Mouse (Mus musculus) hindbrain, embryonic 15.5 days (tissue): ENCODE measurements around the gene Xylt1. TPM values are rescaled to one million over a fixed set of nuclear protein-coding genes. Genes with fewer than 3 reads are reported as not detected.

Source experiments
- ATAC-seq: fragments of 200-750 bp; cut with Nextera tagmentation; 2 replicates; pipeline ENCODE4 v1.8.0; 2017; ENCODE audit warnings: low read depth, moderate number of reproducible peaks, moderate TSS enrichment; ENCODE audit not compliant: low FRiP score
- H3K27ac ChIP-seq: fragments of 300-500 bp; sonication (generic); replicated peaks from 2 replicates; pipeline ENCODE4 v1.5.1; 2015; ENCODE audit warnings: mild to moderate bottlenecking, inconsistent platforms
- H3K27me3 ChIP-seq: fragments of 300-500 bp; sonication (generic); 2 replicates; pipeline ENCODE4 v1.6.1; 2015; ENCODE audit warnings: control low read depth, inconsistent platforms
- H3K36me3 ChIP-seq: fragments of 300-500 bp; sonication (generic); 2 replicates; pipeline ENCODE4 v1.6.1; 2015; ENCODE audit warnings: control low read depth, inconsistent platforms
- H3K4me1 ChIP-seq: fragments of 300-500 bp; sonication (generic); replicated peaks from 2 replicates; pipeline ENCODE4 v1.6.1; 2015; ENCODE audit warnings: control low read depth, inconsistent platforms
- H3K4me2 ChIP-seq: fragments of 300-500 bp; sonication (generic); 2 replicates; pipeline ENCODE4 v1.6.1; 2015; ENCODE audit warnings: moderate library complexity, mild to moderate bottlenecking, inconsistent platforms
- H3K4me3 ChIP-seq: fragments of 300-500 bp; sonication (generic); 2 replicates; pipeline ENCODE4 v1.5.1; 2015; ENCODE audit warnings: mild to moderate bottlenecking, inconsistent platforms
- H3K9ac ChIP-seq: fragments of 300-500 bp; sonication (generic); 2 replicates; pipeline ENCODE4 v1.6.1; 2015; ENCODE audit warnings: inconsistent platforms
- H3K9me3 ChIP-seq: fragments of 300-500 bp; sonication (generic); 2 replicates; pipeline ENCODE4 v1.6.1; 2016; ENCODE audit warnings: control low read depth, inconsistent platforms
- WGBS: fragments of 180-500 bp; shearing (Covaris S2); methylation state at CpG from one replicate; pipeline ENCODE4 v1.1.7; 2015; 5-methylcytosine and 5-hydroxymethylcytosine counted together
- polyA plus RNA-seq: library from polyadenylated mRNA; unstranded; fragments of >200 nt; fragmentation: Nextera tagmentation; extraction: Ambion mirVana; gene quantifications from 2 replicates; pipeline ENCODE4 v1.2.1, GENCODE M21; 2015

Gene Xylt1
- polyA plus RNA-seq, result 3.5 and 4.0 TPM in 2 replicates

- under 1% methylated on average over 57 of the region's 69 CpGs for WGBS
- H3K27ac ChIP-seq, result peak within 1 kb of the TSS; percentile 84
- peak; percentile 88 for ATAC-seq
These were observed at the start of gene Xylt1 for GRCm38 (mm10) chr7:117380418-117381187. Gene Xylt1 (plus strand): TSS chr7:117380979.

GRCm38 (mm10) chr7:117333936-117334335 lies 46.8 kb upstream of the Xylt1 start:
- Histone ChIP-seq H3K4me3 (no peak overlapping the region), H3K27ac (no peak overlapping the region), H3K9me3 (no peaks in the 10 kb centered on the region), H3K4me2 (no peak overlapping the region), H3K36me3 (no peaks in the 10 kb centered on the region), H3K27me3 (no peaks in the 10 kb centered on the region), H3K4me1 (no peaks in the 10 kb centered on the region), H3K9ac (no peak overlapping the region)
- no peak for ATAC-seq
- WGBS, result 79% methylated on average over 5 of the region's 5 CpGs

More at GRCm38 (mm10) chr7:117380418-117381187, at the start of gene Xylt1:
- peaks cover 24% of the 10 kb centered on the region for H3K4me1 ChIP-seq
- peak within 1 kb of the TSS; percentile 86 for H3K4me3 ChIP-seq
- H3K9ac ChIP-seq, result peak within 1 kb of the TSS; percentile 87
- no peaks in the 10 kb centered on the region for H3K27me3 ChIP-seq
- no peaks in the 10 kb centered on the region for H3K36me3 ChIP-seq
- H3K9me3 ChIP-seq, result no peaks in the 10 kb centered on the region
- H3K4me2 ChIP-seq, result peak within 1 kb of the TSS; percentile 73

- no peaks in the 10 kb centered on the region for H3K9me3 ChIP-seq
- H3K27ac ChIP-seq, result no peak overlapping the region
- 33% methylated on average over 2 of the region's 2 CpGs for WGBS
- no peaks in the 10 kb centered on the region for H3K4me1 ChIP-seq
- ATAC-seq, result no peak
- H3K4me3 ChIP-seq, result no peak overlapping the region
- H3K36me3 ChIP-seq, result no peaks in the 10 kb centered on the region
- H3K27me3 ChIP-seq, result no peaks in the 10 kb centered on the region
- H3K4me2 ChIP-seq, result no peak overlapping the region
- H3K9ac ChIP-seq, result no peak overlapping the region
These were observed 24.5 kb upstream of the Xylt1 start for GRCm38 (mm10) chr7:117356316-117356715.

- Histone ChIP-seq H3K9ac (no peak overlapping the region), H3K27me3 (no peaks in the 10 kb centered on the region)
- 81% methylated on average over 6 of the region's 6 CpGs for WGBS
These were observed 23.2 kb upstream of the Xylt1 start for GRCm38 (mm10) chr7:117357425-117358194.

GRCm38 (mm10) chr7:117361281-117361680 lies 19.5 kb upstream of the Xylt1 start:
- Histone ChIP-seq H3K27ac (no peak overlapping the region), H3K4me2 (no peak overlapping the region), H3K4me3 (no peak overlapping the region), H3K36me3 (no peaks in the 10 kb centered on the region), H3K9ac (no peak overlapping the region), H3K27me3 (no peaks in the 10 kb centered on the region), H3K9me3 (no peaks in the 10 kb centered on the region), H3K4me1 (no peaks in the 10 kb centered on the region)
- 86% methylated on average over 2 of the region's 2 CpGs for WGBS
- no peak for ATAC-seq

More at GRCm38 (mm10) chr7:117357425-117358194, 23.2 kb upstream of the Xylt1 start:
- Histone ChIP-seq H3K9me3 (no peaks in the 10 kb centered on the region), H3K27ac (no peak overlapping the region), H3K4me1 (no peaks in the 10 kb centered on the region), H3K36me3 (no peaks in the 10 kb centered on the region), H3K4me2 (no peak overlapping the region), H3K4me3 (no peak overlapping the region)
- ATAC-seq, result no peak

GRCm38 (mm10) chr7:117362493-117362892 lies 18.3 kb upstream of the Xylt1 start:
- Histone ChIP-seq H3K27ac (no peak overlapping the region), H3K27me3 (no peaks in the 10 kb centered on the region), H3K36me3 (no peaks in the 10 kb centered on the region), H3K9me3 (no peaks in the 10 kb centered on the region), H3K4me2 (no peak overlapping the region), H3K4me3 (no peak overlapping the region), H3K9ac (no peak overlapping the region), H3K4me1 (no peaks in the 10 kb centered on the region)
- 89% methylated on average over 4 of the region's 4 CpGs for WGBS
- ATAC-seq, result no peak

- H3K9ac ChIP-seq, result no peak overlapping the region
- WGBS, result 58% methylated on average over 6 of the region's 6 CpGs
- no peaks in the 10 kb centered on the region for H3K27me3 ChIP-seq
- H3K4me3 ChIP-seq, result no peak overlapping the region
- H3K36me3 ChIP-seq, result no peaks in the 10 kb centered on the region
- ATAC-seq, result no peak
- no peak overlapping the region for H3K4me2 ChIP-seq
- H3K4me1 ChIP-seq, result no peaks in the 10 kb centered on the region
- H3K9me3 ChIP-seq, result no peaks in the 10 kb centered on the region
- no peak overlapping the region for H3K27ac ChIP-seq
These were observed 12.0 kb upstream of the Xylt1 start for GRCm38 (mm10) chr7:117368647-117369289.

- H3K9ac ChIP-seq, result no peak overlapping the region
- H3K4me1 ChIP-seq, result no peaks in the 10 kb centered on the region
- no peaks in the 10 kb centered on the region for H3K36me3 ChIP-seq
- H3K4me2 ChIP-seq, result no peak overlapping the region
- H3K4me3 ChIP-seq, result no peak overlapping the region
- no peaks in the 10 kb centered on the region for H3K9me3 ChIP-seq
- no peaks in the 10 kb centered on the region for H3K27me3 ChIP-seq
- no peak for ATAC-seq
- 82% methylated on average over 5 of the region's 5 CpGs for WGBS
- no peak overlapping the region for H3K27ac ChIP-seq
These were observed 11.4 kb upstream of the Xylt1 start for GRCm38 (mm10) chr7:117369290-117369941.

GRCm38 (mm10) chr7:117375886-117376309 lies 4.9 kb upstream of the Xylt1 start:
- peaks cover 6% of the 10 kb centered on the region; the same call in 1 of the 2 replicates for H3K4me1 ChIP-seq
- H3K36me3 ChIP-seq, result no peaks in the 10 kb centered on the region
- H3K9ac ChIP-seq, result no peak overlapping the region
- H3K4me2 ChIP-seq, result no peak overlapping the region
- H3K27ac ChIP-seq, result no peak overlapping the region
- H3K27me3 ChIP-seq, result no peaks in the 10 kb centered on the region
- ATAC-seq, result 0 out of 2 replicates have a peak, but pooled peaks have one; percentile 55
- H3K9me3 ChIP-seq, result no peaks in the 10 kb centered on the region
- H3K4me3 ChIP-seq, result no peak overlapping the region
- 33% methylated on average over 9 of the region's 9 CpGs for WGBS

GRCm38 (mm10) chr7:117377138-117377537 lies 3.6 kb upstream of the Xylt1 start:
- no peak for ATAC-seq
- Histone ChIP-seq H3K27ac (no peak overlapping the region), H3K4me3 (no peak overlapping the region), H3K9me3 (no peaks in the 10 kb centered on the region), H3K4me1 (peaks cover 11% of the 10 kb centered on the region; the same call in 1 of the 2 replicates), H3K27me3 (no peaks in the 10 kb centered on the region), H3K36me3 (no peaks in the 10 kb centered on the region), H3K4me2 (no peak overlapping the region), H3K9ac (no peak overlapping the region)
- WGBS, result 84% methylated on average over 3 of the region's 3 CpGs

GRCm38 (mm10) chr7:117380036-117380417 lies 752 bp upstream of the Xylt1 start:
- Histone ChIP-seq H3K4me1 (peaks cover 24% of the 10 kb centered on the region), H3K36me3 (no peaks in the 10 kb centered on the region), H3K4me3 (peak overlapping the region; percentile 86), H3K9ac (peak overlapping the region; percentile 87; the same call in 1 of the 2 replicates), H3K9me3 (no peaks in the 10 kb centered on the region), H3K27ac (0 out of 2 replicates have a peak overlapping the region, but pooled peaks have one; percentile 84), H3K4me2 (peak overlapping the region; percentile 73), H3K27me3 (no peaks in the 10 kb centered on the region)
- WGBS, result 6% methylated on average over 7 of the region's 7 CpGs
- ATAC-seq, result no peak
